Mouse (Mus musculus) olfactory bulb, adult 2 months (tissue): ENCODE measurements at regions not wholly inside any gene's neighbourhood (a gene's known extent, or its start where the extent isn't known, plus 50 kb on each side); places are given as distances from the start of the nearest gene placed in this dataset.

Experiments
- H3K27ac ChIP-seq: fragments of 200-500 bp; 2 replicates; pipeline ENCODE4 v1.5.1; 2012; ENCODE audit warnings: low read depth, low read length; ENCODE audit not compliant: insufficient read depth
- H3K4me1 ChIP-seq: fragments of 200-500 bp; 2 replicates; pipeline ENCODE4 v1.6.1; 2012; ENCODE audit warnings: low read length; ENCODE audit not compliant: control insufficient read depth, insufficient read depth
- H3K4me3 ChIP-seq: fragments of 200-500 bp; 2 replicates; pipeline ENCODE4 v1.5.1; 2012; ENCODE audit warnings: mild to moderate bottlenecking, low read depth, low read length, moderate library complexity; ENCODE audit not compliant: insufficient read depth
- CTCF ChIP-seq: fragments of 200-500 bp; IDR thresholded peaks from 2 replicates; pipeline ENCODE4 v1.5.1; 2012; ENCODE audit warnings: low read depth, mild to moderate bottlenecking, low read length, moderate library complexity; ENCODE audit not compliant: insufficient read depth
- POLR2A ChIP-seq: fragments of 200-500 bp; IDR thresholded peaks from 2 replicates; pipeline ENCODE4 v1.6.1; 2012; ENCODE audit warnings: mild to moderate bottlenecking, low read depth, low read length, moderate library complexity; ENCODE audit not compliant: insufficient read depth
- WGBS: fragments of 180-500 bp; shearing (Covaris S2); methylation state at CpG from one replicate; pipeline ENCODE4 v1.1.7; 2018; 5-methylcytosine and 5-hydroxymethylcytosine counted together

DNA sequence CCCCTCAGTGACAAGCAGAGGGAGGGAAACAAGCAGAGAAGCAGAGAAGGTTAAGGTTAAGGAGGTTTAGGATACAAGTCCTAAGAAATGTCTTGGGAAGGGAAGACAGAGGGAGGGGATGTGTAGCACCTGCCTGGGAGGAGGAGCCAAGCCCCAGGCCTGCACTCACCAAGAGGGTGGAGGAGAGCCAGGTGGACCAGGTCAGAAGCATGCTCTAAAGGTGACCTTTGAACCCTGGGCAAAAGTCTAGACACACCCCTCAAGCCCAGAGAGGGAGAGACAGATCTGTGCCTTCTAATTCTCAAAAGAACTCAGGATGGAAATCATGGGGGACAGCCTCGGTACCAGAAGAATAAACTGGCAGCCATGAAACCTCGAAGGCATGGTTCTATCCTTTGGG lies 54.4 kb upstream of the Calm2 start:
- TF ChIP-seq CTCF (no peak), POLR2A (no peak)
- no peak overlapping the region for H3K27ac ChIP-seq
- peaks cover 15% of the 10 kb centered on the region for H3K4me1 ChIP-seq
- WGBS, result 63% methylated on average over 2 of the region's 2 CpGs
- no peak overlapping the region for H3K4me3 ChIP-seq

GRCm38 (mm10) chr17:87501687-87502387 lies 55.1 kb upstream of the Calm2 start:
- H3K4me3 ChIP-seq, result no peak overlapping the region
- 39% methylated on average over 10 of the region's 10 CpGs for WGBS
- peak overlapping the region; percentile 37; the same call in 1 of the 2 replicates for H3K27ac ChIP-seq
- no peak for TF ChIP-seq POLR2A
- H3K4me1 ChIP-seq, result peaks cover 15% of the 10 kb centered on the region

DNA sequence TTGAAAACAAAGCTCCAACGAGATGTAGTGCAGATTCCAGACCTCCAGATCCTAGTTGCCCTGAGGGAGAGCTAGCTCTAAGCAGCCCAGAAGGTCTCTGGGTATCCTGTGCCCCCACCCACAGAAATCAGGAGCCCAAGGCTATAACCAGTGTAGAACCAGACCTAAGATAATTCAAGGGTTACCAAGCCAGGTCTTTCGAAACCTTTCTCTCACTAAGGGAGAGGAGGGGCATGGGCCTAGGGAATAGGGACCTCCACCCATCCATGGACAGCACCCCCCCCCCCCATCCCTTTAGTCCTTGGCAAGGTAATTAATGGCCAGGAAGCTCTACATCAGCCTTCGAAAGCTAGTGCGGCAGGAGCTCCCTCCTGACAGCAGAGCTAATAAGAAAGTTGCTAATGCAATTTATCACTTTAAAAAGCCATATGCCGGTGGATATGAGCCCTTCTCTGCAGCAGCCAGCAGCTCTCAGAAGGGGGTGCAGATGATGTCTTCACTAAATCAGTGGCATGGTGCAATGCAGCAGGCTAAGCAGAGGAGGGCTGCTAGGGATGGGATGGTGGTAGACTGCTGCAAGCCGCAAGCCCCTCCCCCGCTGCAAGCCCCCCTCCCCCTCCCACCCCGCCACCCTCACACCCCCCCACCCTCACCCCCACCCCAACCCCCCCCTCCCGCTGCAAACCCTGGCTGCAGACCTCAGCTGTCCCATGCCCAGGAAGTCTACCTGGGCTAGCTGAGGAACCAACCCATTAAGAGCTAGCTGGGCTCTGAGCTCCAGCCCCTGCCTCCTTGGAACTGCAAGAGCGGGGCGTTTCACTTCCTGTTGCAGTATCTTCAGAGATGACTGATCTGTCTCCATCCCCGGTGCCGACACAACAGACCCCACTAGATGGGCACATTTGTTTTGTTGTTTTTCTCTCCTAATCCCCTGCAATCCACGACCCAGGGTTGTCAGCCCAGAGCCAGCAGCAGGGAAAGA lies 55.9 kb upstream of the Calm2 start:
- Histone ChIP-seq H3K27ac (peak overlapping the region; percentile 37; the same call in 1 of the 2 replicates), H3K4me3 (no peak overlapping the region), H3K4me1 (peaks cover 15% of the 10 kb centered on the region)
- 33% methylated on average over 14 of the region's 14 CpGs for WGBS
- TF ChIP-seq POLR2A (no peak), CTCF (no peak)

- TF ChIP-seq CTCF, result no peak
- TF ChIP-seq POLR2A, result no peak
- Histone ChIP-seq H3K27ac (no peak overlapping the region), H3K4me3 (no peak overlapping the region), H3K4me1 (peaks cover 21% of the 10 kb centered on the region)
- 87% methylated on average over 5 of the region's 5 CpGs for WGBS
Measured at GRCm38 (mm10) chr17:87503491-87503890, 56.8 kb upstream of the Calm2 start.

- Histone ChIP-seq H3K4me1 (peaks cover 23% of the 10 kb centered on the region), H3K27ac (no peak overlapping the region), H3K4me3 (no peak overlapping the region)
- TF ChIP-seq CTCF (no peak), POLR2A (no peak)
- WGBS, result 36% methylated on average over 5 of the region's 5 CpGs
Measured at GRCm38 (mm10) chr17:87504960-87505681, 58.4 kb upstream of the Calm2 start.

- H3K4me1 ChIP-seq, result peaks cover 22% of the 10 kb centered on the region
- no peak overlapping the region for H3K4me3 ChIP-seq
- TF ChIP-seq POLR2A (no peak), CTCF (no peak)
- WGBS, result 69% methylated on average over 8 of the region's 8 CpGs
- no peak overlapping the region for H3K27ac ChIP-seq
Measured at GRCm38 (mm10) chr17:87507848-87508247, 61.1 kb upstream of the Calm2 start.

GRCm38 (mm10) chr17:87508582-87509253 lies 62.0 kb upstream of the Calm2 start:
- no peak overlapping the region for H3K27ac ChIP-seq
- TF ChIP-seq POLR2A, result no peak
- TF ChIP-seq CTCF, result no peak
- 81% methylated on average over 16 of the region's 16 CpGs for WGBS
- H3K4me1 ChIP-seq, result peaks cover 19% of the 10 kb centered on the region
- no peak overlapping the region for H3K4me3 ChIP-seq

DNA sequence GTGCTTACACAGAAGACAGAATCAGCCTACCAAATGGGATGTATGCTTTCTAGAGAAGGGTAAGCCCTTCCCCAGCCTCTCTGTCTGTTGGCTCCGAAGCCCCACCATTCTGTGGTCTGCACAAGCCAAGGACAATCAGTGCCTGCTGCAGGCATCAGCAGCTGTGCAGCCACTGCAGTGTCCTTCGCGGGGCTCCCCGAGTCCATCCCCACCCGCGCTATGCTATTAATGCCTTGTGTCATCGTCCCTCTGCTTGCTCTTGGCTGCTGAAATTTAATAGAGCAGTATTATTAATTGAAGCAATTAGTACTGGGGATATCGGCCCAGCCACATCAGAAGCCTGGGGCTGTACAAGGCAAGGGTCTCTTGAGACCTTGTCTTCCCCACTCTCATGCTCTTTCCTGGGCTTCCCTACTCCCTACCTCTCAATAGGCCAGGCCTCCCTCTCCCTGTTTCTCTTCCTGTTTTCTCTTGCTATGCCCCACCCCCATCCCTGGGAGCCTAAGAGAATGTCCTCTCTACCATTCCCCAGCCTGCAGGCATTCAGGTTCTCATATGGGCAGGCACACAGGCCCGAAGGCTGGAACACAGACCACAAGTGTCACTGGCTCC lies 65.4 kb upstream of the Calm2 start:
- WGBS, result 57% methylated on average over 9 of the region's 9 CpGs
- Histone ChIP-seq H3K27ac (no peak overlapping the region), H3K4me3 (no peak overlapping the region), H3K4me1 (peaks cover 21% of the 10 kb centered on the region)
- TF ChIP-seq CTCF (no peak), POLR2A (no peak)
